18 mouse cellular contexts compared by ENCODE assay signal in the genomic region with DNA sequence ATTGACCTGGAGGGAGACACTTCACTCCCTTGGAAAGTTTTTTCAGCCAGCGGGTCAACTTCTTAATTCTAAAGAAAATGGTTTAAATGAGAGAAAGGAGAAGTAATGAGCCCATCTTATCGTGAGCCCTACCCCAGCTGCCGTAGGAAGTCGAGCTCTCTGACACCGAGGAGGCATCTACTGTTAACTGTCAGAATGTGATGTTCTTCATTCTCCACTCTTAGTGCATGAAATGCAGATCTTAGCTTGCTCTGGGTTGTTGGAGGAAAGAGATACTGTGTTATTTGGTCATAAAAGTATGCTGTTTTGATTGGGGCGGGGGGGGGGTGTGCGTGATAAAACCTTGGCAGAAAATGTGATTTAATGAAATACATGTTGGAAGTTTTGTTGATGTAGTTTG.
DNase-seq lines count a peak whose midpoint lies in the region; ATAC-seq lines count a peak whose summit lies in the region.
"Had no signal": no experiment of that assay in that cellular context is flagged by ENCODE, and none has a peak within 500 bp of the region (broad histone marks: within the 10 kb centered on the region; RNA-seq: fewer than 3 reads in every experiment).

No protein-coding gene starts in this region.

- no peaks in the 10 kb centered on the region for H3K9me3 ChIP-seq in kidney, embryonic 16.5 days (ENCODE audit: low read length)
- no peaks in the 10 kb centered on the region for H3K9me3 ChIP-seq in embryonic facial prominence, embryonic 13.5 days
- no peaks in the 10 kb centered on the region for H3K9me3 ChIP-seq in limb, embryonic 15.5 days

- 21% methylated on average over 7 of the region's 7 CpGs for WGBS in kidney, embryonic 16.5 days
- 16% methylated on average over 7 of the region's 7 CpGs for WGBS in embryonic facial prominence, embryonic 13.5 days
- 33% methylated on average over 7 of the region's 7 CpGs for WGBS in limb, embryonic 15.5 days

- ATAC-seq in kidney, embryonic 16.5 days (ENCODE audit: low FRiP score, low TSS enrichment): no peak
- no peak for ATAC-seq in embryonic facial prominence, embryonic 13.5 days (ENCODE audit: insufficient number of reproducible peaks, insufficient read depth, low FRiP score, low TSS enrichment, low read depth)
- no peak for ATAC-seq in limb, embryonic 15.5 days (ENCODE audit: insufficient number of reproducible peaks, low FRiP score, low TSS enrichment, low read depth)
- ATAC-seq in megakaryocyte, adult 5-6 weeks (ENCODE audit: poor library complexity, severe bottlenecking): no peak
- ATAC-seq: activated CD4-positive, CD25-positive, alpha-beta regulatory T cell, adult 4 months; forebrain, embryonic 14.5 days had no signal

- H3K27ac ChIP-seq in kidney, embryonic 16.5 days (ENCODE audit: low read length): peak overlapping the region; percentile 26; the same call in 1 of the 2 replicates
- peak overlapping the region; percentile 89 for H3K27ac ChIP-seq in embryonic facial prominence, embryonic 13.5 days
- no peak overlapping the region for H3K27ac ChIP-seq in limb, embryonic 15.5 days

- H3K9ac ChIP-seq in kidney, embryonic 16.5 days (replicated peaks; ENCODE audit: low read length): no peak overlapping the region
- H3K9ac ChIP-seq in embryonic facial prominence, embryonic 13.5 days: 0 out of 2 replicates have a peak overlapping the region, but pooled peaks have one; percentile 6
- H3K9ac ChIP-seq in limb, embryonic 15.5 days: no peak overlapping the region

- no peaks in the 10 kb centered on the region for H3K27me3 ChIP-seq in kidney, embryonic 16.5 days (ENCODE audit: insufficient read depth, low read length)
- H3K27me3 ChIP-seq in embryonic facial prominence, embryonic 13.5 days: no peaks in the 10 kb centered on the region
- H3K27me3 ChIP-seq in limb, embryonic 15.5 days: no peaks in the 10 kb centered on the region

- no peak for DNase-seq in kidney, adult 8-10 months
- peak; percentile 75 for DNase-seq in MEL-GATA-1-ER (ENCODE audit: extremely low read depth, low read depth)
- DNase-seq in yolk sac, embryonic 10.5 days (ENCODE audit: low spot score): no peak
- no peak for DNase-seq in adrenal gland, adult 2 months
- DNase-seq: adrenal gland, postnatal 14 days; cerebellum, adult 9-11 months; gastrocnemius, postnatal 25 days; lung, adult 18-20 months; lung, postnatal 14 days; retina, postnatal 1 day; thymus, postnatal 14 days had no signal

- H3K4me3 ChIP-seq in kidney, embryonic 16.5 days (ENCODE audit: low read length): no peak overlapping the region
- peak overlapping the region; percentile 3; the same call in 1 of the 2 replicates for H3K4me3 ChIP-seq in embryonic facial prominence, embryonic 13.5 days
- no peak overlapping the region for H3K4me3 ChIP-seq in limb, embryonic 15.5 days
- H3K4me3 ChIP-seq: erythroblast, embryonic 14.5 days had no signal

- H3K4me2 ChIP-seq in kidney, embryonic 16.5 days (replicated peaks; ENCODE audit: low read depth, low read length): peak overlapping the region; percentile 35
- peak overlapping the region; percentile 47 for H3K4me2 ChIP-seq in embryonic facial prominence, embryonic 13.5 days
- H3K4me2 ChIP-seq in limb, embryonic 15.5 days: 0 out of 2 replicates have a peak overlapping the region, but pooled peaks have one; percentile 3

- H3K4me1 ChIP-seq in kidney, embryonic 16.5 days (ENCODE audit: insufficient read depth, low read length): peaks cover 83% of the 10 kb centered on the region
- H3K4me1 ChIP-seq in embryonic facial prominence, embryonic 13.5 days: peaks cover 81% of the 10 kb centered on the region
- H3K4me1 ChIP-seq in limb, embryonic 15.5 days: peaks cover 56% of the 10 kb centered on the region

- H3K36me3 ChIP-seq in kidney, embryonic 16.5 days (ENCODE audit: insufficient read depth, low read length): no peaks in the 10 kb centered on the region
- H3K36me3 ChIP-seq in embryonic facial prominence, embryonic 13.5 days: no peaks in the 10 kb centered on the region
- H3K36me3 ChIP-seq in limb, embryonic 15.5 days: no peaks in the 10 kb centered on the region
